Mouse (Mus musculus) CD4-positive naive resting alpha-beta T cell, adult 57 days (primary cell): Measurements from ENCODE around the gene Igfbp7. TPM values are rescaled to one million over a fixed set of nuclear protein-coding genes. Genes with fewer than 3 reads are reported as not detected.

Experiments used
- total RNA-seq: library from RNA; stranded (reverse); gene quantifications from one replicate; pipeline ENCODE4 v1.2.4, GENCODE M21; 2023

Igfbp7 gene
- total RNA-seq = 7.3 TPM

GRCm38 (mm10) chr5:77407341-77408298 lies at the start of gene Igfbp7:
Igfbp7 (minus strand) TSS chr5:77408041.

GRCm38 (mm10) chr5:77309924-77310772 lies 97.7 kb downstream of the Igfbp7 start, which contains the start of the genes Noa1 and Polr2b:
Noa1 (minus strand) TSS chr5:77310084.
Polr2b (plus strand) TSS chr5:77310147.

Other genes with a start within 250 kb of the Igfbp7 start
- not detected for gene Spink2, start 196.6 kb downstream of the Igfbp7 start, total RNA-seq
- 30.6 TPM for gene Rest, start 142.6 kb downstream of the Igfbp7 start, total RNA-seq
- gene Noa1, start 98.0 kb downstream of the Igfbp7 start, total RNA-seq = 22.6 TPM
- gene Polr2b, start 97.9 kb downstream of the Igfbp7 start, total RNA-seq = 42.7 TPM